Mouse (Mus musculus) liver, embryonic 14.5 days (tissue): ENCODE data around the gene Thra.

Experiments
- CTCF ChIP-seq: IDR thresholded peaks from 2 replicates; pipeline ENCODE4 v1.5.1; 2016; ENCODE audit warnings: antibody characterized with exemption, low read depth, control low read depth
- EP300 ChIP-seq: IDR thresholded peaks from 2 replicates; pipeline ENCODE4 v1.6.1; 2016; ENCODE audit warnings: antibody characterized with exemption, low read depth

DNA sequence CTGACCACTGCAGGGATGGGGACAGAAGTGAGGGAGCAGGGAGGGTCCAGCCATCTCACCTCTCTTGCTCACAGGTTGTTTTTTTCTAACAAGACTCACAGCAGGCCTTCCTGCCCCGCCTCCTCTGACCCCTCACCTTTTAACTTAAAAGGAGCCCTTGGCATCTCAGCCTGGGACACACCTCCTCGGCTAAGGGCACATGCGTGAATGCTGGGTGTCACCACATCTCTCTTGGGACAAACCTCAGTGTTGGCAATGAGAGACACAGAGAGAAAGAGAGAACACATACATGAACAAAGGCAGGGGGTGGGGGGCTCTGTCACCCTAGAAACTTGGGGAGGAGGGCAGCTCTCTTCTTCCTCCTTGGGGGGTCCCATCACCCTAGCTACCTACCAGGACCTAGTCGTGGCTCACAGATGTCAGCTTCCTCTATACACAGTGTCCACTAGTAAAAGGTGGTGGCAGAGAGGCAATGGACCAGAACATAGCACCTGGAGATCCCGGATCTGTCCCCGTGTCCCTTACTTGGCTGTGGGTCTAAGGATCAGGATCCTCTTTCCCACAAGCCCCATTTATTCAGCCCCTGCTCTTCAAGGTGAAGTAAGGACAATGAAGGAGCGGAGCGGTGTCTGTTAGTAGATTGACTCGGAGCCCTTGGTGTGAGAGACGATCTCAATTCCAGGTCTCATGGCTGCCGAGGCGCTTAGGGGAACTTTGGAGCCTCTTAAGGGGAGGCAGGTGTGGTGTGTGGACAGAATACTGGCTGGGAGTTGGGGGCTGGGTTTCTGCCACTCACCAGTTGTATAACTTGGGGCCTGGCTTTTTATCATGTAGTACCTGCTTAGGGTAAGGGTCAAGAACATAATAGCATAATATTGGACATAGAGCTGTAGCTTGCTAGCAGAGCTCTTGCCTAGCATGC is 5.8 kb downstream of the Thra start:
- TF ChIP-seq EP300 (no peak), CTCF (no peak)
